Mouse (Mus musculus): Measurements from ENCODE around the gene Adamts17. TPM values are rescaled to one million over a fixed set of nuclear protein-coding genes. Genes with fewer than 3 reads are reported as not detected.

Gene Adamts17
- total RNA-seq, 2 experiments from 2014 or later = 20.2 to 23.8 TPM

DNA sequence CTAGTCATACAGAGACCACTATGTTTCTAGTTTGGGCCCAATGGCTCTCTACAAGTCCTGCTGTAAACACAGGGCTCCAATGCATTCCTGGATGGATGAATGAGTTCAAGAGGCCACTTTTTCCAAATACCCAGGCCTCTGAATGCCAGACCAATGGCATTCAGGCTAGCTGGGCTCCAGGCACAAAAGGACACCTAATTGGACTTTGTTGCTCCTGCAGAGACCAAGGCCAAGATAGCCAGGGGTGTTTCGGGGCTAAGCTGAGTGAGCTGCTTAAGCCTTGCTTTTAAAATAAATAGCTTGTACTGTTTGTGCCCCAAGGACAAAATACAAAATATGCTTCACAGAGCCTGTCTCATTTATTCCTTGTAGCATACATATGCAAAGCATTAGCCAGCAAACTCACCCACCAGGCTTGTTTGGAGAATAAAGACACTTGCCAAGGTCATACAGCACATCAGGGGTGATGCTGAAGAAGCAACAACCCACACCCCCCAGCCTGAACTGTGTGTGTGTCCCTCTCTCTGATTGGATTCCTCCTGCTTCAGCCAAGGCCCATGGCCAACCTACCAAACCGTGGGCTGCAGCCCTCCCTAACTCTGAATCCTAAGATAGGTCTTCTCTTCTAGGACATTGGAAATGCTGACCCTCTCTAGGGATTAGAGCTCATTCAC, 334.1 kb downstream of the Adamts17 start:
- no peak for DNase-seq (ENCODE audit: low spot score in 2 of 2)

DNA sequence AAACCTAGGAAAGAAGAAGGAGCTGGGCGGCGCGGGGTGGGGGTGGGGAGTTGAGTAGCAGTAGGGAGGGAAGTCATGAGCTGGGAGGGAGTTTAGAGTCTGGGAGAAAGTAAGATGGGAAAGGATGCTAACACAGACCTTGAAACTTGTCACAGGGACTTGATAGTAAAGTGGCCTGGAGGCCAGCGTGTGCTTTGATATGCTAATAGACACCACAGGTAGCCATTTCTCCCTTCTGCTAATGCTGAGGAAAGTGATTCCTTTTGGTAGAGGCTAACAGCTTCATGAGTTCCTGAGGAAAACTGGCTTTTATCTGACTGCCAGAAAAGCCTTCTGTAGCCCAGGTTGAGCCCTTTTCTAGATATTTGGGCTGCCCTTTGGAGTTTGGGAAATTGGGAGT, 344.3 kb downstream of the Adamts17 start:
- DNase-seq (ENCODE audit: low spot score in 2 of 2) = no peak

DNA sequence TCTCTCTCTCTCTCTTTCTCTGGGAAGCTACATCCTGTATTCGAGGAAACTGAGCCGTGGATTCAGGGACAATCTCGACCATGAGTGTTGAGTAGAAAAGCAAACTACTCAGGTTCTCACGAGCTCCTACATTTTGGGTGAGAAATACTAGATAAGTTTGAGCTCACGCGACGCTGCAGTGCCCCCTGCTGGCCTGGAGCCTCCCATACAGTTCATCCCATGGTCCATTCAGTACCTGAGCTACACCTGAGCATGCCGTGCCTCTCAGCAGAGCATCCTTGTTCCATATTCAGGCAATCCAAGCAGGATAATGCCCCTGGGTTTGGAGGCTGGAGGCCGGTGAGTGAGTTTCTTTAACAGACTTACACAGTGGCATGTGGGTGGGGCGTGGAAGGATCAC, 359.9 kb downstream of the Adamts17 start:
- DNase-seq (ENCODE audit: low spot score in 2 of 2) = peak; percentile 33 to 69

Other genes with a start within 250 kb of the Adamts17 start
- 10 to 100 TPM; 17.3 to 19.9 TPM for gene Asb7, start 150.1 kb upstream of the Adamts17 start, total RNA-seq (2021)
- 10 to 100 TPM in 1 of 2 experiments, 1 to 10 TPM in 1; 8.9 to 10.4 TPM for gene Lins1, start 149.8 kb upstream of the Adamts17 start, total RNA-seq (2021)
- gene Cers3, start 96.2 kb upstream of the Adamts17 start, total RNA-seq (2021) = under 1 TPM; 0.28 to 0.59 TPM

Data from layer of hippocampus, adult 18-20 months (tissue).